In the genomic region with DNA sequence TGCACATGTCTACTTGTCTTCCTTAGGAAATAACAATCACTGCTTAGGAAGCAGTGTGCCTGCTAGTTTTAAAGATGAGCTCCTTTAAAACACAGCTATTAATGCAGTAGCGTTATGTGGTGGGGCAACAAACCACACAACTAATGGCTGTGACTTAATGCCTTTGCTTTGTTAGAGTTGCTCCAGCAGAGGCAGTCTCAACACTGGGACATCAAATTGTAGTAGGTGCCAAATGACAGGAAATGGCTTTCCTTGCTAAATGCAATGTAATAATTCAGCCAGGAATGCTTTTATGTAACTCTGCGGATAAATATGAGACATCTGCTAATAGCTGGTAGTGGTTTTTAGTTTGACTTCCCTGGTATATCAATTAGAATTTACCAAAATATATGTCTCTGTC, we compare ENCODE assay signal across 13 mouse cellular contexts.
"Had no signal": no experiment of that assay in that cellular context is flagged by ENCODE, and none has a peak within 500 bp of the region (broad histone marks: within the 10 kb centered on the region; RNA-seq: fewer than 3 reads in every experiment).

No protein-coding gene starts in this region.

- H3K4me1 ChIP-seq: intestine, embryonic 15.5 days; limb, embryonic 12.5 days; limb, embryonic 15.5 days had no signal

- H3K9me3 ChIP-seq: intestine, embryonic 15.5 days; limb, embryonic 12.5 days; limb, embryonic 15.5 days had no signal

- H3K4me3 ChIP-seq: intestine, embryonic 15.5 days; limb, embryonic 12.5 days; limb, embryonic 15.5 days had no signal

- H3K9ac ChIP-seq: intestine, embryonic 15.5 days; limb, embryonic 12.5 days; limb, embryonic 15.5 days; liver, embryonic 14.5 days; liver, postnatal 0 days had no signal

- H3K27ac ChIP-seq: intestine, embryonic 15.5 days; limb, embryonic 12.5 days; limb, embryonic 15.5 days; liver, embryonic 14.5 days had no signal

- DNase-seq: kidney, postnatal 10 days; left cerebral cortex, postnatal 4 days; liver, postnatal 0 days; midbrain, embryonic 14.5 days; thymus, adult 18-20 months; thymus, postnatal 36 days had no signal

- H3K4me2 ChIP-seq: intestine, embryonic 15.5 days; limb, embryonic 12.5 days; limb, embryonic 15.5 days; liver, embryonic 11.5 days; midbrain, embryonic 11.5 days had no signal

- H3K27me3 ChIP-seq: intestine, embryonic 15.5 days; limb, embryonic 12.5 days; limb, embryonic 15.5 days had no signal

- ATAC-seq: hindbrain, embryonic 16.5 days; intestine, embryonic 15.5 days; liver, postnatal 0 days had no signal
